Mouse (Mus musculus) hindlimb bud, embryonic 11.5 days (tissue): ENCODE data around the gene Iqgap1.

Experiments used
- DNase-seq: peaks from one replicate; pipeline ENCODE4 v3.0.0-alpha.2; 2012; ENCODE audit warnings: low read depth, low spot score; ENCODE audit errors: extremely low spot score

Gene Iqgap1

DNA sequence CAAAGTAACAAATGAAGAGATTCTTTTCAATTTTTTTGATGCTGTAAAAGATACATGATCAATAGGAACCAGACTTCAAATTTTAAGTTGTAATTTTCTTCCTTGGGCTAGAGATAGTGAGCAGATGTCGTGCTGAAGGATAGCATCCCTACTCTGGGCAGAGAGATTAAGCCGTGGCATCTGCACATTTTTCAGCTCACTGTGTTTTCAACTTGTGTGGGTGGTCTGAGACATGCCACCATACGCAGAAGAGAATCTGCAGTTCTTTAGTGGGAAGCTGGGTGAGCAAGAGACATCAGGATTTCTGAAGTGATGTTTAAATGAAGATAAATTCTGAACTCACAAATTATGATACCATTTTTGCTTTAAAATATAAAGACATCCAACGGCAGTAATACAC, 19.4 kb downstream of the Iqgap1 start:
- DNase-seq = no peak

DNA sequence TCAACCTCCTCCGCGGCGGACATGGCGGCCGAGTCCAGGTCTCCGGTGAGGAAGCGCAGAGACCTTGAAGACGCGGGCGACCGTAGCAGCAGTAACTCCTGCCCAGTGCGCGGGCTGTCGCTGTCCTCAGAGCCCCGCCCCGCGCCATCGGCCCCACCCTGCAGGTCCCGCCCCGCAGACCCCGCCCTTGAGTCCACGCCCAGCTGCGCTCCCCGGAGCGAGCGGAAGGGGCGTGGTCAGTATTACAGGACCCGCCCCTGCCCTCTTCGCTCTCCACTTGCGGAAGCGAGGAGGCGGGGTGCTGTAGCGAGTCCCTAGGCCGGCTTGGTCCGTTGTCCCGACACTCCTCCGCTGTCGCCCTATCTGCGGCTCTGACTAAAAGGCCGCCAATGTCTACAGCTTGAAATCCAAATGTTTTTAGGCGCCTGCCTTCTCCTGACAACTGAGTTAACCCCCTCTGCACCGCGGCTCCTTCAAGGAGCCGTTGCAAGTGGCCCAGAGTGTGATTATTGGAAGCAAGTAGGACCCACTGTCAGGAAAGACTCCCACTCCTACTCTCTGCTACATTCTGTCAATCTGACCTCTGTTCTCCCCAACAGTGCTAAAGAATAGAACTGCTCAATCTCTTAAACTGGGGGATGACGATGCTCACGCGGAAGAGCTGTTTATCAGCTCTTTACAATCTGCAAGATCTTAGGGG, 22.5 kb downstream of the Iqgap1 start:
- DNase-seq = peak; percentile 84

DNA sequence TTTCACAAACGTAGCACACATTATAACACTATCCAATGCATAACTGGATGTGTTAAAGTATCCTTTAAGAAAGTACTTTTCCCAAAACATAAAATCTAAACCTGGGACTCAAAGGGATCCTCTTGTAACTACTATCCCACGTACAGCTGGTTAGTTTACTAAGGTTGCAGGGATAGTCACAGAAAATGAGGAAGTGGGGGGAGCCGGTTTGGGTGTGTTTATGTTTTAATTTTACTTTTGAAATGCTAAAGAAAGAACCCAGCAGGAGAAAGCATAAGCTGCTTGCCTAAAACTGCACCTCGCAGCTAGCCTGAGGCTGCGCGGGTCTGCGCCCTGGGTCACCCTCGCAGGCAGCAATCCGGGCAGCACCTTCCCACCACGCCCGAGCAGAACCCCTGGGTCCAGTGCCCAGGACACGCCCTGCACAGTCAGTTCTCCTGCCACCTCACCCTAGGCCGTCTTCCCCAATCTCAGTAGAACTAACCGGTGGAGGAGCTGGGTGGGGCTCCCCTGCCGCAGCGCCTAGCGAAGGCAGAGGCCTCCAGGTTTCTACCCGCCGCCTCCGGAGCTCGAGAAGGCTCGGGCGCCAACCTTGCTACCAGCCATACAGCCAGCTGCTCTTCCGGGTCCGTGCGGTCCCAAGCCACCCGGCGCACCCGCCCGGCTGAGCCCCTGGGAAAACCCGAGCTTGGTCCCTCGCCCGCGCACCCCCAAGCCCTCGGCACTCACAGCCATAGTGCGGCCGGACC, 23.2 kb downstream of the Iqgap1 start:
- no peak for DNase-seq

DNA sequence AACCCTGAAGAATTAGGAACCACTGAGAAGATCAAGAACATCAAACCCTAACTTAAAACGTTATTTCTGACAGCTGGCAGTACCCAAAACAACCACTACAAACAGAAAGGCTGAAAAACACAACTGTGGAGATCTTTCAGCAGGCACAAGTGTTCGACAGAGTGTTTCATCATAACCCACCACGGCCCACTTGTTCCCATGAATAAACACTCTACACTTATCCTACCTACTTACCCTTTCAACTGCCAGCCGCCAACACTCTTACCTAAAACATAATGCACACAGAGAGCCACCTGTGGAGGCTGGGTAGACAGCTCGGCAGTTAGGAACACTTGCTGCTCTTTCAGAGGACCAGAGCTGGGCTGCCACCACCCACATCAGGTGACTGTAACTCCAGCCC, 26.5 kb downstream of the Iqgap1 start:
- DNase-seq = no peak

DNA sequence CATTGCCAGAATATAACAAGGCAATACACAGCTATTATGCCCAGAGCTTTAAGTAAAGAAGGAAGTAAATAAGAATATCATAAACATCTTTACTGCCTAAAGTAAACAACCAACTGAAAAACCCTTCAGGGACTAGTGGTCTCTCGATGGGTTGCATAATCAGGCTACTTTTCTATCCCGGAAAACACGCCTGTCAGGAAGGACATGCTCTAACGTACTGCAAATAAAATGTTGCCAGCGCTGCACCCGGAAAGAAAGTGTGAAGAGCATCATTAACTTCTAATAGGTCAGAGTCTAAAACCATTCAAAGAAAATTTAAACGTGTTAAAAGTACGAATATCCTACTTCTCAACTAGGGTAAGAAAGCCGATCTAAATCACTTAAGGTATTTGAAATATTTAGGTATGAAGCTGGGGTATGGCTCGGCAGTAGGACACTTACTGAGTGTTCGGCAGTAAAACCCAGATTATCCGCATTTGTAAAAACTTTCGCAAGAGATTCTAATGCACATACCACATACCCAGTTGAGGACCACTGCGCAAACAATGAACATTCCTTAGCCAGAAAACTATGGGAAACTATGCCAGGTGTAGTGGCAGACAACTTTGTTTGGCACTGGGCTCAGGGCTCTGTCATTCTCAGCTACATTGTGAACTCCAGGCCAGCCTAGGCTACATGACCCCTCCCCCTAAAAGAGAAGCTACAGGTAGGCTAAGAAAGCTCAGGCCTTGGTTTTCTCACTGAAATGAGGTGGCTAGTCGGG, 28.8 kb downstream of the Iqgap1 start:
- no peak for DNase-seq

DNA sequence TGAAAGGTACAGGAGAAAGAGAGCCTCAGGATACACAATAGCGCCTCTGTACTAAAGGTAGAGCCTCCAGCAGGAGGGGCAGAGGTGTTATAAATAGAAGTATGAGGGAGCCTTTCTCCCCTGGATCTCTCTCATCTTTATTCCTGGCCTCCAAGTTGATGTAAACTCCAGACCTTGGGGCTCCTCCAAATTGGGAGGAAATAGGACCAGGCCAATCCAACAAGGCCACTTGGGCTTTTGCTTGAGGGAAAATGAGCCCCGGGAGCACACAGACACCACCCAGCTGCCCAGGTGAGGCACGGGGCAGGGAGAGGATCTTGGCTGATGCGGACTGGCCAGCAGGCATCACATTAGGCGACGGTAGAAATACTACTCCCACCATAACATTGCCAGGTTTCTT, 29.5 kb downstream of the Iqgap1 start:
- no peak for DNase-seq

DNA sequence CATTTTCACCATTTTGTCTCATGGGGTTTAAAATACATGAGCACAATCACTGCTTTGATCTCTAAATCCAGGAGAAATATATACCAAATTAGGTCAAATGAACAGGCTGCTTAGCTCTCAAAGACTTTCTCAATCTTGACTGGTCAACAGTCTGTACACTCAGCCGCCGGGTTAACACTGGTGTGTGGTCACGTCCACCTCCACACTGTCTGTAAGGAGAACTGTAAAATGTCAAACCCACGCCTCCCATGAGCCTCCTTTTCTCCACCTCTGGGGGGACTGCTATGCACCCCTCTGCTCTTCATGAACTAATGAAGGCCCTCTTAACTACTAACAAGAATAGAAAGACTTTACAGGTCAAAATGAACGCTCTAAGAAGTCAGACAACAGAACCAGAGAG, 36.2 kb downstream of the Iqgap1 start:
- DNase-seq = no peak

DNA sequence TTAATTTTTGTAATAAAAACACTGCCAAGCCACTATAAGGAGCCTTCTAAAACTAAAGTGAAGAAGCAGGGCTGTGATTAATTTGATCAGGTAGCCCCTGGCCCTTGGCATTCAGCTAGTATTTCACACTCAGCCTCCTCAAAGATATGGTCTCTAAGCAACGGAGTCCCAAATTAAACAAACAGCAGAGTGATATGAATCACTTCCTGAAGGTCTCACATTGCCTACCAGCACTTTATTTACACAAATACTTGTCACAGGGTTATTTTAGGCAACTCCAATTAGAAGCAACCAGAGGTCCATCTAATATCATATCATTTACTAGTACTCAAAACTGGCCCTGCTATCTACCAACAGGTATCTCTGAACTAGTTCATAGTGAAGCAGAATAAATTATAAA, 36.7 kb downstream of the Iqgap1 start:
- no peak for DNase-seq

DNA sequence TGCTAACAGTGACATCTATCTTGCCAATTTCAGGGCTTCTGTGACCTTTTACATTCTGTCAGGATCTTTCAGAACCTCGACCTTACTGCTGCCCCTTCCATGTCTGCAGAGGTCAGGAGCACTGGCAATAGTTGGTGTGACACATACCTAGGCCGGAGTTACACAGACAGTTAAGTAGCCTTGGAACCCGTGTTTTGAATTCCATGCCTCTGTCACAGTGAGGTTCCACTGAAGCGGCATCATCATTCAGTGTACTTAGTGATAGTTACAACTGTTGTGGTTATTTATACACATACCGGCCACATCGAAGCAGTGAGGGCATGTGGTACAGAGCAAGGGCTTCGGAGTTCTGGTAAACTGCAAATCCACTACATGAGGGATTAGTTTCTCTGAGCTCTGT, 37.8 kb downstream of the Iqgap1 start:
- DNase-seq = no peak

DNA sequence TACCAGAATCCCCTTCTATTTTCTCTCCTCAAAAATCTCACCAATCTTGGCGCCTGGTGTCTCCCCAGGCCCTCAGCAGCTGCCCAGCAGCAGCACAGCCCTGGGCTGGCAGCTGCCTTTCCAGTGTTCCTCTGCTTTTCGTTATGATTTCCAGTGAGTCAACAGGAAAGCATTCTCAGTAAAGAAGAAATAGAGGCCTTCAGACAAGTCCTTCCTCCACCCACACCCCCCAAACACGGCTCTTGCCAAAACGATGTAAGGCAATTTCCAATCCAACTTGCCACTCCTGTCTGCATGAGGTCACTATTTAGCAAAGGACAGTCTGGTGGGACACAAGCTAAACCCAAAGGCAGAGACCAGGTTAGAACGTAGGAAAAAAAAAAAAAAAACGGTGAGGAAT, 39.0 kb downstream of the Iqgap1 start:
- no peak for DNase-seq

DNA sequence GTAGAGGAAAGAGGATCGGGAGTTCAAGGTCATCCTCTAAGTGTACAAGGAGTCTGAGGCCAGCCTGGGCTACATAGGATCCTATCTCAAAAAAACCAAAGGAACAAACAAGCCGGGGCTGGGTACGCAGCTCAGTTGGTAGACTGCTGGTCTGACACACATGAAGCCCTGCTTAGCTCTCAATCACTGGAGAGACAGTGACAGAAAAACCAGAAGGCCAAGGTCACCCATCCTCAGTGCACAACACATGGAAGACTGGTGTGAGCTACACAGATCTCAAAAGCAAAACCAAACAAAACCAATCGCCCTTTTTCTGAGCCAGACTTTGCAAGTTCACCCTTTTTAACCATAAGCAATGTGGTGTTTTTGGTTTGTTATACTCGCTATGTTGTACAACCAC, 41.9 kb downstream of the Iqgap1 start:
- no peak for DNase-seq

DNA sequence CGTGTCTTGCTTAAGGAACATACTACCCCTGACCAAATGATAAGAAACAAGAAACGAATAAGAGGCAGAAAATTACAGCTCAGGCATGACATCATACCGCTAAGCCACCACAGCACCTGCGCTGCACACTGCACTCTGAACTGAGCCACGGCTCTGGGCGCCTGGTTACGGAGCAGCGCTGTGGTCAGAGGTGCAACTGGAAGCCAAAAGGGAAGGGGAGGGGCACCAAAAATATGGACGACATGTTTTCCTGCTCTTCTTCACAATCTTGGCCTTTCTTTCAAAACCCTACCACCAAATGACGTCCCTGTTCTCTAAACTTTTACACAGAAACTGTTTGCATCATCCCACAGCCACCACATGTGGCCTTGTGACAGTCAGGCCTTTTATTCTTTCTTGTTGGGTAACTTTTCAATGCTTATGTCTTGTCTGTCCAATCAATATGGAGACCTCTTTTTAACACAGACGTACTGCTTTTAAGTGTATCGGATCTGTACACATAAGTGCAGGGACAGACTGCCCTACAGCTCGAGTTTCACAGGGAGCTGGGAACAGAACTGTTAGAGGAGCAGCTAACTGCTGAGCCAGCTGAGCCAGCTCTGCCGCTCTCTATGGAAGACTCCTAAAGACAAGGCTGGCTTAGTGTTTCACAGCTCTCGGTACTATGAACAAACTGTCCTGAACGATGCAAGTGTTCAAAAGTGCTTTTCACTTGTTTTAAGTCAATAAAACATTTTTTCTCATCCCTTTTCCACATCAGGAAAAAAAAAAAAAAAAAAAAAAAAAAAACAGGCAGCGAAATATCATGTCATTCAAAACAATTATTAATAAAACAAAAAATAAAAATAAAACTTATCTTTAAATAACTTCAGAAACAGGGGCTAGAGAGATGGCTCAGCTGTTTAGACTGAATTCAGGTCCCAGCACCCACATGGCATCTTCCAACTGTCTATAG, 43.3 kb downstream of the Iqgap1 start:
- DNase-seq = no peak

DNA sequence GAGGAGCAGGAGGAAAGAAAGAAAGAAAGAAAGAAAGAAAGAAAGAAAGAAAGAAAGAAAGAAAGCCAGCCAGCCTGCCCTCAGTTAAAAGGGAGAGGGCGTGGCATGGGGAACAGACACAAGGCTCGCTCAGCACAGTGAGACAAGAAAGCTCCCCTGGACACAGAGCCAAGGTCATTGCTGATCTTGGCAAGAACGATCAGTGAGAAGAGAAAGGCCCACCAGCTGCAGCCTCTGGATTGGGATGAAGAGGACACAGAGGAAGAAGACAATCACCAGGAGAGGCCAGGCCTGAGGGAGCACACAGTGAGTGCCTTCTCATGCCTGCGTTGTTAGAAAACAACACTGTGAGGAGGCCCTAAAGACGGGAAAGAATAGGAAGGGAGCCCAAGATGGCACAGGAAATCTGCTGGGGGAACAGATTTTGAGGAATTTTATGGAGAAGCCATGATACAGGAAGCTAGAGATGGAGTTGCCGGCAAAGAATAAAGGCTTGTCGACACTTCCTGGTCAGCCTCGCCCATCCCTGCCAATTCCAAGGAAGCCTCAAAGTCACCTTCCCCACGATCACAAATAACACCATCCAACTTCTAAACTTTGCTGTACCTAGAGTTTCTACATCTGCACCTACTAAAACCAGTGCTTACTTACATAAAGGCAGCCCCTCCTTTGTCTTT, 44.2 kb downstream of the Iqgap1 start:
- no peak for DNase-seq

DNA sequence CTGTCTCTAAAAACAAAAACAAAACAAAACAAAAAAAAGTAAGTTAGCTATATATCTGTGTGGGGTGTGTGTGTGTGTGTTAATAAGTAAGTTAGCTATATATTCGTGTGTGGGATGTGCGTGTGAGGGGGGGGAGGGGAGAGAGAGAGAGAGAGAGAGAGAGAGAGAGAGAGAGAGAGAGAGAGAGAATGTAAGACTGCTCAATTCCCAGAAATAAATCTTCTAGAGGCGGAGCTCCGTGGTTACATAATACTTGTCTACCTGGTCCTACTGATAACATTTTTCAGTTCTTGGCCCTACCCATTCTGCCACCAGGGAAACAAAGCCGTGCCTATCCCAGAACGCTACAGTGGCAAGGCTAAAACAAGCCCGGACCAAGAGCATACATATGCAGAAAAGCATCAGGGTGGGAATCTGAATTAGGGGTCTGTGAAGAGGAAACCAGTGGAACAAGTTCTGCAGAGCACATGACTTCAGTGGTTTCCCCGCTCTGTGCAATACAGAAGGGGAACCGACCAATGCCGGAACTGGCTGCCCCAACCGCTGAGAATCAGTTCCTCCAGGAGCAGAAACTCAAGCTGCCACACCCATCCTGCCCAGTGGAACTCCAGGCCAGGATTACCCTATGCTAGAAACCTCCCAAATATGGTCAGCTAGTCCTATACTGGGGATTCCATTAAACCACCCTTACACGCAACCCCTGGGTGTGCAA, 46.7 kb downstream of the Iqgap1 start:
- no peak for DNase-seq

DNA sequence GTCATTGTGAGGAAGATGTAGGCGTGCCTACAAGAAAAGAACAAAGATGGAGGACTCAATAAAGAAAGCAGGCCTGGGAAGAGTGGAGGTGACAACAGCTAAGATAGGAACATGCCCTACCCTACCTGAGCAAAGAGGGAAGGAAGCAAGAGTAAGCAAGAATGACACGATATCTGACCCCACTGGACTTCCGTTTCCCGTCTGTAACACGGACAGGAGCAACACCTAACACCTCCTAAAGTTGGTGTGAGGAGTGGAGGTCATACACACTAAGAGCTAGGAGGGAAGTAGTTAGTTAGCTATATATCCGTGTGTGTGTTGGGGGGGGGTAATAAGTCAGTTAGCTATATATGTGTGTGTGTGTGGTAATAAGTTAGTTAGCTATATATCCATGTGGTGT, 47.4 kb downstream of the Iqgap1 start:
- no peak for DNase-seq

DNA sequence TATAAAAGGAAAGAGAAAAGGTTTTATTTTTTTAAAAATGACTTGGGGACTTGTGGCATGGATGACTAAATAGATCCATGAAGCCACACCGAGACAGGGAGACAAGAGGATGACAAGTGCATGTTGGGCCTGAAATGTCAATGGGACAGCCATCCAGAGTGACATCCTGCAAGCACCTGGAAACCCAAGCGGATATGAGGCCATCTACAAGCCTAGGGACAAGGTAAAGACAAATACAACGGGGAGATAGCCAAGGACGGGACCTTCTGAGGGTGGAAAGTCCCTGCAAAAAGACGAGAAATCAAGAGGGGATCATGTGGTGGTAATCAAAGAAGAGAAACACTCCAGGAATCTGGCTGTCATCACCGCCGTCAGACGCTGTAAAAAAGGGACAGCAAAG, 48.6 kb downstream of the Iqgap1 start:
- DNase-seq = no peak

DNA sequence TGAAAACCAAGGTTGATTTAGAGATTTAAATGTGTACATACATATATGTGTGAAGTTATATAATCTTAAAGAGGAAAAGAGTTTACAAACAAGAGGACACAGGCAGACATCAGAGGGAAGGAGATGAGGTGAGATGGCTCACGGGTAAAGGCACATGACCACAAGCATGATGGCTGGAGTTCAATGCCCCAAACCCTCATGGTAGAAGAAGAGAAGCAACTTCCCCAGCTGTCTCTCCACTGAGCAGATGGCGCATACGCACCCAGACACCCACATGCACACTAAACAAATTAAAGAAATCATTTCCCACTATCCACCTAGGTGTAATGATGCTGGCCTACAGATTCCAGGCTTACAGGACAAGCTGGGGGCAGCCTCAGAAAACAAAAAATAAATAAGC, 49.7 kb downstream of the Iqgap1 start:
- no peak for DNase-seq

DNA sequence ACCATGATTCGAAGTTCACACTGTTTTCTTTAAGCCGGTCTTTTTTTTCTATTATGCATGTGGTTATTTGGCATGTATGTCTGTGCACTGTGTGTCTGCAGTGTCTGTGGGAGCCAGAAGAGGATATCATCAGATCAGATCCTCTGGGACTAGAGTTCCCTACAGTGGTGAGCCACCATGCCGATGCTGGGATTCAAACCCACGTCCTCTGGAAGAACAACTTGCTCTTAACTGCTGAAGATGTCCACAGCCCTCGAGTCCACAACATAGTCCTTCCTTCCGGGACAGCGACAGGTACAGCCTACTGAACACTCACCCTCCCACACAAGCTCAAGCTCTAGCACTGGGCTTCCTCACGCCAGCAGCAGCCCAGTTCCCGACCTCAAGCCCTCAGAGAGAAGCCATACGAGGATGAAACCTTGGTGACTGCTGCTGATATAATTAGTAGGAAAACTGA, 50.3 kb downstream of the Iqgap1 start:
- no peak for DNase-seq

DNA sequence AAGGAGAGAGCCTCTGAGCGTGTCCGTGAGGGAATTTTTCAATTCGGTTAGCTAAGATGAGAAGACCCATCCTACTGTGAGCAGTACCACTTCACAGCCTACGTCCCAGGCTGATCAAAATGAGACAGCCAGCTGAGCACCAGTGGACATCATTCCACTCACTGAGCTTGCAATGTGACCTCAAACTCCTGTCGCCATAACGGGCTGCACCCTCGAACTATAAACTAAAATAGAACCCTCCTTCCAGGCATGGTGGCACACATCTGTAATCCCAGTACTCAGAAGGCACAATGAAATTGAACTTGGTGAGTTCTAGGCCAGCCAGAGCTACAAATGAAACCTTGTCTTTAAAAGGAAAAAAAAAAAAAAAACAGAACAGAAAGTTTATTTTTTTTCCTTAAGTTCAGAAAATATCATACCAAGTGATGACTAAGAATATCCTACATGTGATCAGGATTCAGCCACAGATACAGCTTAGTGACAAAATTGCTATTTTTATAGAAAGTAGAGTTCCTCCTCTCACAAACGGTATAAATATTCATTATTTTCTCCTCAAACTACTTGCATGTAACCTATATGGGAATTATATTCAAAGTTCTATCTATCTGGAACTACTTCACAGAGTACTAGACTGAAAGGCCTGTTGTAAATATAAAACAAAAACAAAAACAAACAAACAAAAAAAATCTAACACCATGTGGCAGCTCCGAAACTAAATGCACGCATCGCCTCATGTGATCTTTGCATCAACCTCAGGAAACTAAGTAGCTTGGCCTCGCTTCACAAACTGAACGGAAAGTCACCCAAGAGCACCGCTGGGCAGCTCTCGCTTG, 50.9 kb downstream of the Iqgap1 start:
- DNase-seq = no peak
